Mouse (Mus musculus) neural tube, embryonic 11.5 days (tissue): Measurements from ENCODE around the gene Trpv1. TPM values are rescaled to one million over a fixed set of nuclear protein-coding genes. Genes with fewer than 3 reads are reported as not detected.

Source experiments
- ATAC-seq: fragments of 200-750 bp; cut with Nextera tagmentation; 2 replicates; pipeline ENCODE4 v1.8.0; 2017; ENCODE audit warnings: moderate number of reproducible peaks, mild to moderate bottlenecking, moderate TSS enrichment, moderate library complexity; ENCODE audit not compliant: insufficient read depth, low FRiP score, low TSS enrichment
- DNase-seq: peaks from one replicate; pipeline ENCODE4 v3.0.0-alpha.2; 2015; ENCODE audit warnings: low spot score
- H3K27ac ChIP-seq: fragments of 300-500 bp; sonication (generic); 2 replicates; pipeline ENCODE4 v1.5.1; 2014; ENCODE audit warnings: low read depth, mild to moderate bottlenecking, low read length
- H3K27me3 ChIP-seq: fragments of 300-500 bp; sonication (generic); 2 replicates; pipeline ENCODE4 v1.6.1; 2014; ENCODE audit warnings: mild to moderate bottlenecking, low read length, mixed read lengths; ENCODE audit not compliant: control insufficient read depth, insufficient read depth
- H3K36me3 ChIP-seq: fragments of 300-500 bp; sonication (generic); 2 replicates; pipeline ENCODE4 v1.6.1; 2014; ENCODE audit warnings: mild to moderate bottlenecking, low read length, moderate library complexity, mixed read lengths; ENCODE audit not compliant: control insufficient read depth, insufficient read depth
- H3K4me1 ChIP-seq: fragments of 300-500 bp; sonication (generic); 2 replicates; pipeline ENCODE4 v1.6.1; 2014; ENCODE audit warnings: low read length, mixed read lengths; ENCODE audit not compliant: control insufficient read depth, insufficient read depth
- H3K4me2 ChIP-seq: fragments of 300-500 bp; sonication (generic); 2 replicates; pipeline ENCODE4 v1.6.1; 2014; ENCODE audit warnings: low read depth, mild to moderate bottlenecking, moderate library complexity
- H3K4me3 ChIP-seq: fragments of 300-500 bp; sonication (generic); 2 replicates; pipeline ENCODE4 v1.5.1; 2014; ENCODE audit warnings: low read depth, low read length
- H3K9ac ChIP-seq: fragments of 300-500 bp; sonication (generic); 2 replicates; pipeline ENCODE4 v1.6.1; 2014; ENCODE audit warnings: mild to moderate bottlenecking, low read length
- H3K9me3 ChIP-seq: fragments of 300-500 bp; sonication (generic); 2 replicates; pipeline ENCODE4 v1.6.1; 2016; ENCODE audit warnings: low read length; ENCODE audit not compliant: control insufficient read depth
- WGBS: fragments of 180-500 bp; shearing (Covaris S2); extraction: QIAGEN DNeasy Blood & Tissue Kit; methylation state at CpG from one replicate; pipeline ENCODE4 v1.1.7; 2014; 5-methylcytosine and 5-hydroxymethylcytosine counted together
- polyA plus RNA-seq: library from polyadenylated mRNA; unstranded; fragments of >200 nt; fragmentation: Nextera tagmentation; extraction: Ambion mirVana; gene quantifications from 2 replicates; pipeline ENCODE4 v1.2.1, GENCODE M21; 2014

Gene Trpv1
- polyA plus RNA-seq, 1 experiment from 2014 or later, result not detected

GRCm38 (mm10) chr11:73222846-73223245 lies 11.2 kb upstream of the Trpv1 start:
- no peaks in the 10 kb centered on the region for H3K27me3 ChIP-seq
- H3K9me3 ChIP-seq, result no peaks in the 10 kb centered on the region
- ATAC-seq, result no peak
- H3K4me2 ChIP-seq, result no peak overlapping the region
- no peaks in the 10 kb centered on the region for H3K36me3 ChIP-seq
- no peak overlapping the region for H3K4me3 ChIP-seq
- H3K9ac ChIP-seq, result no peak overlapping the region
- no peaks in the 10 kb centered on the region for H3K4me1 ChIP-seq
- 33% methylated on average over 5 of the region's 5 CpGs for WGBS
- DNase-seq, result no peak
- no peak overlapping the region for H3K27ac ChIP-seq

- Histone ChIP-seq H3K4me2 (no peak overlapping the region), H3K27me3 (no peaks in the 10 kb centered on the region), H3K4me3 (no peak overlapping the region), H3K4me1 (no peaks in the 10 kb centered on the region), H3K9me3 (no peaks in the 10 kb centered on the region), H3K36me3 (no peaks in the 10 kb centered on the region), H3K9ac (no peak overlapping the region), H3K27ac (no peak overlapping the region)
- no peak for ATAC-seq
- WGBS, result 63% methylated on average over 2 of the region's 2 CpGs
- no peak for DNase-seq
Observed at GRCm38 (mm10) chr11:73223966-73224365, 10.1 kb upstream of the Trpv1 start.

GRCm38 (mm10) chr11:73225856-73226255 lies 8.2 kb upstream of the Trpv1 start:
- Histone ChIP-seq H3K27me3 (no peaks in the 10 kb centered on the region), H3K9me3 (no peaks in the 10 kb centered on the region), H3K27ac (no peak overlapping the region), H3K4me2 (no peak overlapping the region), H3K4me1 (no peaks in the 10 kb centered on the region), H3K36me3 (no peaks in the 10 kb centered on the region), H3K4me3 (no peak overlapping the region), H3K9ac (no peak overlapping the region)
- 92% methylated on average over 6 of the region's 6 CpGs for WGBS
- ATAC-seq (no peak), DNase-seq (no peak)

GRCm38 (mm10) chr11:73228881-73229280 lies 5.2 kb upstream of the Trpv1 start:
- 82% methylated on average over 5 of the region's 5 CpGs for WGBS
- no peak overlapping the region for H3K4me2 ChIP-seq
- DNase-seq, result no peak

GRCm38 (mm10) chr11:73230081-73230480 lies 4.0 kb upstream of the Trpv1 start:
- no peak for DNase-seq
- WGBS, result 90% methylated on average over 5 of the region's 5 CpGs
- no peak for ATAC-seq
- Histone ChIP-seq H3K4me1 (no peaks in the 10 kb centered on the region), H3K27ac (no peak overlapping the region), H3K36me3 (no peaks in the 10 kb centered on the region), H3K27me3 (no peaks in the 10 kb centered on the region), H3K9ac (no peak overlapping the region), H3K4me2 (no peak overlapping the region), H3K4me3 (no peak overlapping the region), H3K9me3 (no peaks in the 10 kb centered on the region)

More at GRCm38 (mm10) chr11:73228881-73229280, 5.2 kb upstream of the Trpv1 start:
- Histone ChIP-seq H3K4me3 (no peak overlapping the region), H3K4me1 (no peaks in the 10 kb centered on the region), H3K27me3 (no peaks in the 10 kb centered on the region), H3K27ac (no peak overlapping the region), H3K9ac (no peak overlapping the region), H3K36me3 (no peaks in the 10 kb centered on the region), H3K9me3 (no peaks in the 10 kb centered on the region)
- no peak for ATAC-seq

GRCm38 (mm10) chr11:73232513-73232912 lies 1.6 kb upstream of the Trpv1 start:
- H3K27me3 ChIP-seq, result no peaks in the 10 kb centered on the region
- no peak overlapping the region for H3K4me2 ChIP-seq
- H3K27ac ChIP-seq, result no peak overlapping the region
- WGBS, result 69% methylated on average over 2 of the region's 2 CpGs
- no peaks in the 10 kb centered on the region for H3K36me3 ChIP-seq
- no peak overlapping the region for H3K9ac ChIP-seq
- H3K4me1 ChIP-seq, result no peaks in the 10 kb centered on the region
- DNase-seq (no peak), ATAC-seq (no peak)
- no peaks in the 10 kb centered on the region for H3K9me3 ChIP-seq
- H3K4me3 ChIP-seq, result no peak overlapping the region

GRCm38 (mm10) chr11:73235990-73236701 lies 2.1 kb downstream of the Trpv1 start:
- WGBS, result 47% methylated on average over 5 of the region's 5 CpGs
- Histone ChIP-seq H3K4me1 (no peaks in the 10 kb centered on the region), H3K9me3 (no peaks in the 10 kb centered on the region), H3K27me3 (no peaks in the 10 kb centered on the region), H3K27ac (no peak overlapping the region), H3K4me2 (no peak overlapping the region), H3K4me3 (no peak overlapping the region), H3K36me3 (no peaks in the 10 kb centered on the region), H3K9ac (no peak overlapping the region)
- DNase-seq, result no peak
- no peak for ATAC-seq

GRCm38 (mm10) chr11:73236731-73237130 lies 2.6 kb downstream of the Trpv1 start:
- Histone ChIP-seq H3K27me3 (no peaks in the 10 kb centered on the region), H3K27ac (no peak overlapping the region), H3K9me3 (no peaks in the 10 kb centered on the region), H3K36me3 (no peaks in the 10 kb centered on the region), H3K4me2 (no peak overlapping the region), H3K4me3 (no peak overlapping the region), H3K4me1 (no peaks in the 10 kb centered on the region), H3K9ac (no peak overlapping the region)
- WGBS, result 73% methylated on average over 3 of the region's 3 CpGs
- ATAC-seq (no peak), DNase-seq (no peak)

- H3K27me3 ChIP-seq, result no peaks in the 10 kb centered on the region
- H3K4me1 ChIP-seq, result no peaks in the 10 kb centered on the region
- H3K4me3 ChIP-seq, result no peak overlapping the region
- no peak for DNase-seq
- 91% methylated on average over 6 of the region's 6 CpGs for WGBS
- no peak for ATAC-seq
- H3K27ac ChIP-seq, result no peak overlapping the region
- no peak overlapping the region for H3K9ac ChIP-seq
- no peaks in the 10 kb centered on the region for H3K9me3 ChIP-seq
- H3K4me2 ChIP-seq, result no peak overlapping the region
- H3K36me3 ChIP-seq, result no peaks in the 10 kb centered on the region
Observed at GRCm38 (mm10) chr11:73242199-73242598, 8.1 kb downstream of the Trpv1 start.
